Mouse (Mus musculus): ENCODE data around the gene Cd209a. TPM values are rescaled to one million over a fixed set of nuclear protein-coding genes. Genes with fewer than 3 reads are reported as not detected.

Cd209a gene
- polyA plus RNA-seq (2012; rRNA removed) = 0.12 and 0.13 TPM in 2 replicates

GRCm38 (mm10) chr8:3748761-3749160, at the start of gene Cd209a:
Cd209a (minus strand) TSS chr8:3748984.

GRCm38 (mm10) chr8:3720551-3720950, 28.2 kb downstream of the Cd209a start, which contains the start of gene Clec4g:
Clec4g (minus strand) TSS chr8:3720651.

GRCm38 (mm10) chr8:3694121-3694520, 54.7 kb downstream of the Cd209a start, which contains the start of gene Fcer2a:
Fcer2a (minus strand) TSS chr8:3694175.

Other genes with a start within 250 kb of the Cd209a start
- gene Mcoln1, start 248.5 kb downstream of the Cd209a start, polyA plus RNA-seq (2012; rRNA removed) = 263 and 271 TPM in 2 replicates
- 47.3 and 60.4 TPM in 2 replicates for gene Pnpla6, start 233.6 kb downstream of the Cd209a start, polyA plus RNA-seq (2012; rRNA removed)
- 0.88 and 1.1 TPM in 2 replicates for gene C330021F23Rik, start 181.0 kb downstream of the Cd209a start, polyA plus RNA-seq (2012; rRNA removed)
- 65.6 and 66.3 TPM in 2 replicates for gene Camsap3, start 161.7 kb downstream of the Cd209a start, polyA plus RNA-seq (2012; rRNA removed)
- gene Xab2, start 127.7 kb downstream of the Cd209a start, polyA plus RNA-seq (2012; rRNA removed) = 70.7 and 75.6 TPM in 2 replicates
- 58.7 and 80.5 TPM in 2 replicates for gene Pet100, start 127.4 kb downstream of the Cd209a start, polyA plus RNA-seq (2012; rRNA removed)
- gene Pcp2, start 123.4 kb downstream of the Cd209a start, polyA plus RNA-seq (2012; rRNA removed) = 0.82 and 1.9 TPM in 2 replicates
- gene Stxbp2, start 118.0 kb downstream of the Cd209a start, polyA plus RNA-seq (2012; rRNA removed) = 122 and 144 TPM in 2 replicates
- gene Retn, start 93.2 kb downstream of the Cd209a start, polyA plus RNA-seq (2012; rRNA removed) = 0.45 and 0.53 TPM in 2 replicates
- 0.32 and 0.35 TPM in 2 replicates for gene Mcemp1, start 83.2 kb downstream of the Cd209a start, polyA plus RNA-seq (2012; rRNA removed)
- gene Fcor, start 76.6 kb downstream of the Cd209a start, polyA plus RNA-seq (2012; rRNA removed) = 8.4 and 11.6 TPM in 2 replicates
- gene Trappc5, start 72.7 kb downstream of the Cd209a start, polyA plus RNA-seq (2012; rRNA removed) = 51.9 and 54.3 TPM in 2 replicates
- gene Fcer2a, start 54.8 kb downstream of the Cd209a start, polyA plus RNA-seq (2012; rRNA removed) = not detected in 2 replicates
- 0.04 TPM in 1 of 2 replicates, not detected in the other for gene Clec4g, start 28.3 kb downstream of the Cd209a start, polyA plus RNA-seq (2012; rRNA removed)
- gene Cd209e, start 105.3 kb upstream of the Cd209a start, polyA plus RNA-seq (2012; rRNA removed) = not detected in 2 replicates
- gene Cd209d, start 129.6 kb upstream of the Cd209a start, polyA plus RNA-seq (2012; rRNA removed) = not detected in 2 replicates
- gene Cd209b, start 177.9 kb upstream of the Cd209a start, polyA plus RNA-seq (2012; rRNA removed) = not detected in 2 replicates
- gene Cd209c, start 205.8 kb upstream of the Cd209a start, polyA plus RNA-seq (2012; rRNA removed) = 0.04 TPM in 2 replicates

Measured in central nervous system, embryonic 14 days (tissue).